Mouse (Mus musculus) spleen, embryonic (tissue): Measurements from ENCODE around the gene Akap12.

Source experiments
- CTCF ChIA-PET: fragments of 350-600 bp; sonication (Branson Sonifier 250); formaldehyde crosslinking; loops from one replicate; lab custom pipeline; 2022; lab: Charles Lee

Akap12 gene

DNA sequence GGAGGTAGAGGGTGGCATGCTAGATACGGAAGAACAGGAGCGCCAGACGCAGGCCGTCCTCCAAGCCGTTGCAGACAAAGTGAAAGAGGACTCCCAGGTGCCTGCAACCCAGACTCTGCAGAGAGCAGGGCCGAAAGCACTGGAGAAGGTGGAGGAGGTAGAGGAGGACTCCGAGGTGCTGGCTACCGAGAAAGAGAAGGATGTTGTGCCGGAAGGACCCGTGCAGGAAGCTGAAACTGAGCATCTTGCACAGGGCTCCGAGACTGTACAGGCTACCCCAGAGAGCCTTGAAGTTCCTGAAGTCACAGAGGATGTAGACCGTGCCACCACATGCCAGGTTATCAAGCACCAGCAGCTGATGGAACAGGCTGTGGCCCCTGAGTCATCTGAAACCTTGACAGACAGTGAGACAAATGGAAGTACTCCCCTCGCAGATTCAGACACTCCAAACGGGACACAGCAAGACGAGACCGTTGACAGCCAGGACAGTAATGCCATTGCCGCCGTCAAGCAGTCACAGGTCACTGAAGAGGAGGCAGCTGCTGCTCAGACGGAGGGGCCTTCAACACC, 89.8 kb downstream of the Akap12 start:
- CTCF ChIA-PET = interaction anchor here (0.8 kb wide), 1 partner anchor 10 kb away, joined by 4 read pairs; no protein-coding TSS in a partner anchor

DNA sequence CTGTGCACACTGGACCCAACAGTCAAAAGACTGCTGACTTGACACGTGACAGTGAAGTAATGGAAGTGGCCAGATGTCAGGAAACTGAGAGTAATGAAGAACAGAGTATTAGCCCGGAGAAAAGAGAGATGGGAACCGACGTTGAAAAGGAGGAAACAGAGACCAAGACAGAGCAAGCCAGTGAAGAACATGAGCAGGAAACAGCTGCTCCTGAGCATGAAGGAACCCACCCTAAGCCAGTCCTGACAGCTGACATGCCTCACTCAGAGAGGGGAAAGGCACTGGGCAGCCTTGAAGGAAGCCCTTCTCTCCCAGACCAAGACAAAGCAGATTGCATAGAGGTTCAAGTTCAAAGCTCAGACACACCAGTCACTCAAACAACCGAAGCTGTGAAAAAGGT, 90.5 kb downstream of the Akap12 start:
- CTCF ChIA-PET = interaction anchor here (0.8 kb wide), 1 partner anchor 11 kb away, joined by 4 read pairs; no protein-coding TSS in a partner anchor

DNA sequence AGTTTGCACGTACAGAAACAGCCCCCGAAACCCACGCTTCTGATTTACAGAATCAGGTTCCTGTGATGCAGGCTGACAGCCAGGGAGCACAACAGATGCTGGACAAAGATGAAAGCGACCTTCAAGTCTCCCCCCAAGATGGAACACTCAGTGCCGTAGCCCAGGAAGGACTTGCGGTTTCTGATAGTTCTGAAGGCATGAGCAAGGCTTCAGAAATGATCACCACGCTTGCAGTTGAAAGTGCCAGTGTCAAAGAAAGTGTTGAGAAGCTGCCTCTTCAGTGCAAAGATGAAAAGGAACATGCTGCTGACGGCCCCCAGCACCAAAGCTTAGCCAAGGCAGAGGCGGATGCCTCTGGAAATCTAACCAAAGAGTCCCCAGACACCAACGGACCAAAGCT, 91.3 kb downstream of the Akap12 start:
- CTCF ChIA-PET = no interaction called here

DNA sequence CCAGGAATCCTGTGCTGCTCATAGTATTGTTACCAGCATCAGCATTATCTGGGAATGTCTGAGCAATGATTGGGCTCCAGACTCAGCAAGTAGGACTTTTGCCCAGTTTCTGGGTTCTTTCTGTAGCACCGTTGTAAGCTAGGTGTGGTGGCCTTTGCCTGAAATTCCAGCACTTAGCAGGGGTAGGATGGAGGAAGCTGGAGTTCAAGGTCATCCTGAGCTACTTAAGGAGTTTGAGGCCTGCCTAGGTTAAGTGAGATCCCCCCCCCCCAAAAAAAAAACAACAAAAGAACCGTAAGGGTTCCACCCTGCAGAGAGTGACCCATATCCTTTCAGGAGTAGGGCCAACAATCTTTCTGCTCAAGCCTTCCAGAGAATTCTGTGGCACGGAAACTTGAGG, 98.4 kb downstream of the Akap12 start:
- CTCF ChIA-PET = no interaction called here

DNA sequence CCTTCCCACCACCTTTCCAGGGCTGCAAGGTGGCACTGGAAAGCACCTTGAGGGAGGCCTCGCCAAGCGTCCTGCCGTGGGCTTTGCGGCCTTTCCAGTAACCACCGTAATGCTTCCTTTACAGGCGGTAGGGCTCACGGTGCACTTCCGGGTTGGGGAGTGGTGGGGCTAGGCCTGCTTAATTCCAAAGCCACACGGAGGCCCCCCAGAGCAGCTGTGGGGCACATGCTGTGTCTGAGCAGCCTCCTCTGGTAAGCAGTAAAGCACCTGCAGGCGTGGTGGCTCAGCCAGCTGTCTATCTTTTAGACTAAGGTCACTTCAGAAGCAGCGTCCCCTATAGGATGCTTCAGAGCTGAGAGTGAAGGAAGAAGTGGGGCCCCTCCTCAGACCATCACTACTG, 103.9 kb downstream of the Akap12 start:
- CTCF ChIA-PET = no interaction called here

DNA sequence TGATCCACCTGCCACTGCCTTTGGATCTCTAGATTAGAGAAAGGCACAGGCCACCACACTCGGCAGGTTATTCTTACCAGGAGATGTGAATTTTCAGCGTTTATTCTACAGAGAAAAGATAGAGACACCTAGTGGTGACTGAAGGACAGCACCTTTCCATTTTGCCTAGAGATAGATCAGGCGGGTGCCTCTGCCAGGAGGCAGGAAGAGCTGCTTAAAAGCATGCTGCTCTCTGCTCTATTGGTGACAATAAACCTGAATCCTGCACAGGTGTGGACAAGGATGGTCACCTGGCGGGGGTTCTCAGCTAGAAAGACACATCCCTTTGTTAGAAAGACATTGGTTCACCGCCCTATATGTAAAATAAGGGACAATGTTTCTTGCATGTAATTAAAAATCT, 105.8 kb downstream of the Akap12 start:
- CTCF ChIA-PET = interaction anchor here (1.4 kb wide), 1 partner anchor 9 kb away, joined by 3 read pairs; no protein-coding TSS in a partner anchor

DNA sequence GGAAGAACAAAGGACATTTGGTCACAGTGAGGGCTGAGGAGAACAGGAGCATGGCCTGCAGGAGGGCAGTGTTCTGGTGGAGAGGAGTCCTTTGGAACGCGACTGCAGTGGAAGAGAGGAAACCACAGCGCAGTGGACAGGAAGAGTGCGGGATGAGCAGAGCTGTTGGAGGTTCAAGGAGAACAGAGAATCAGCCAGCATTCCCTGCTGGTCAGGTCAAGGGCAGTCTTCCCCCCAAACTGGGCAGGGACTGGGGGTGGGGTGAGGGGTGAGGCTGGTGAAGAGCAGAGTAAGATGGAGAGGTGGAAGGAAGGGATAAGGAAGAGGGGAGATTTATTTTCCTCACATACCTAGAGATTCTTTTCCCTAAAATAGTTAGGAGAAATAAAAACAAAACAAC, 107.4 kb downstream of the Akap12 start:
- CTCF ChIA-PET = interaction anchor here (0.6 kb wide), 1 partner anchor 861 kb away, joined by 3 read pairs; no protein-coding TSS in a partner anchor

DNA sequence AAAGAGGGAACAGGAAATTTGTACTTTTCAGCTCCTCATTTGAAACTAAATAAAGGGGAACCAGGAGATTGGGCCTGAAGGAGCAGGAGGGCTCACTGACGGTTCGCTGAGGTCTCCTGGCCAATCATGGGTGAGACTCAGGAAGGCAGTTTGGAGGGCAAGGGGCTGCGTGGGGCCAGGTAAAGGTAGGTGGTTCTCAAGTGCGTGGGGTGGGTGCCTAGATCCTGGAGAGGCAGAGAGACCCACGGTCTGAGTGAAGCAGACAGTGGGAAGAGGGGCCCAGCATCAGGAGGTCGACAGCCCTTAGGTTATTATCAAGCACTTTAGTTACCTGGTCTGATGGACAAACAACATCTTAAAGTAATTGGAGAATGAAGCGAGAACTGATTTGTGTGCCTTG, 108.1 kb downstream of the Akap12 start:
- CTCF ChIA-PET = interaction anchor here (0.6 kb wide), 1 partner anchor 862 kb away, joined by 3 read pairs; no protein-coding TSS in a partner anchor

DNA sequence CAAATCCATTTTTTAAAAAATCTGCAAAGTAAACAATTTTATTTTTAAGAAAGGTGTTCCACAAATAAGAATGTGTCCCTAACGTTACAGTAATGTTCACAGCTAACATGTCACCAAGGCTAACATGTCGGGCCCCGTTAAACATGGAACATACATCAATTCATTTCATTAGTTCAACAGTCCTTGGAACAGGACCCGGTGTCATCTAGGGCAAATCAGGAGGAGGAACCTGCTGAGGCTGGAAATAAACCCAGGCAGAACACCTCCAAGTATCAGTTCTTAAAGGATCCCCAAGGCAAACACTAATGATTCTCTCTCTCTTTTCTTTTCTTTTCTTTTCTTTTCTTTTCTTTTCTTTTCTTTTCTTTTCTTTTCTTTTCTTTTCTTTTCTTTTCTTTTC, 108.6 kb downstream of the Akap12 start:
- CTCF ChIA-PET = no interaction called here

DNA sequence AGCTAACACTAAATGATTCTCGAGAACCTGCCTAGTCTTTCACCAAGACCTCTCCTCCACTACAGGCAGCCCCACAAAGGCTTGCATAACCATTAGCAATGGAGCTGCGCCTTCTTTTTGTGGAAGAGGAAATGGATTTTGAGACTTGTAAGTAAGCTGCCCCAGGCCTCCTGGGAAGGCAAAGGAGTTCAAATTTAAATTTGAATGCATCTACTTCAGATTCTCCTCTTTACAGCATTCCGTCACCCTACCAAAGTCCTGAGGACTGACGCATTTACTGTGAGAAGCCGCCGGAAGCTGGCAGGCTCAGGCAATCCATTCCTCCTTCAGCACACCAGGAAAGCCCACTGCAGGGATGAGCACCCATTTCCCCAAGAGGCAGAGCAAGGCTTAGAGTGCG, 109.1 kb downstream of the Akap12 start:
- CTCF ChIA-PET = no interaction called here

DNA sequence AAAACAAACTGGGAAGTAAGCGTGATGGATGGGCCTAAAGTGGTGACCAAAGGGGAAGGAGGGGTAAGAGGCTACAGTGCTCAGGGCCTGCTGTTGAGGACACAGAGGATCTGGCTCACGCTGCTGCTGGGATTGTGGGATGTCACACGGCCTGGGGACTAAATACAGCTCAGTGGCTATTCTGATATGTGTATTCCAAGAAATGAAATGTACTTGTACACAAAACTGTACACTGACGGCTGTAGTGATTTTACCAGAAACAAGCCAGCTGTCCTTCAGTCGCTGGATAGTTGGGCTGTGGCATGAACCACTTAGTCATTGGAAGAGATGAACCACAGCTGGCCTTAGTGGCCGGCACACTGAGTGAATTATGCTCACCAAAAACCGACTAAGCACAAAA, 110.3 kb downstream of the Akap12 start:
- CTCF ChIA-PET = no interaction called here

DNA sequence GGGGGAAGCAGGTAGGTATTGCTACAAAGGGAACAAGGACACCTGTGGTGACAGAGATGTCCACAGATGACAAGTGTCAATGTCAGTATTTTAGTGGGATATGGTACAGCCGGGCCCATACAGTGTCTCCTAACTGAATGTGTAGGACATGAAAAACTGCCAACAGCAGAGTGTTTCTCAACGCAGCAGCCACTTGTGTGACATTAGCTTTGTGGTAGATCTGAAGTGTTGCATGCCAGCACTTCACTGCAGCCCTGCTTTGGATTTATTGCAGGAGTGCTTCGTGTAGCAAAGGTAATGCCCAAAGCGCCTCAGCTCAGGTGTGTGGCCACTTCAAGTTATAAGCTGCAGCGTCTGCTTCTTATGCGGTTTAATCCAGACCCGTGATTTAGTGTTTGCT, 110.8 kb downstream of the Akap12 start:
- CTCF ChIA-PET = no interaction called here

DNA sequence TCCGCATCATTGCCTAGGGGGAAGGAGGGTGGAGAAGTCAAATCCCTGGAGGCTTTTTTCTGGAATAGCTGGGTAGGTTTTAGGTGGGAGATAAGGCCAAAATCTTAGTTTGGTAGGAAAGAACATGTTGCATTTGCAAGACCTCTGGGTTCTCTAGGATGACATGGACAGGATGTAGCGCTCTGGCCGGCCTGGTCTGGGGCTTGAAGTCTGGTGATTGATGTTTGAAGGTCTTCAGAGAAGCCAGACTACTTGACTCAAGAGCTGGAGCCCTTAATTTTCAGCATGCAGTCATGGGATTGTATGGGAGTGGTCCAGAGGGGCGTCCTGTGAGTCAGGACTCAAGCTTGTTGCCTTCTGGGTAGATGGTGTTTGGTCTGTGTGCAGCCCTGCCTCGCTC, 114.6 kb downstream of the Akap12 start:
- CTCF ChIA-PET = interaction anchor here (1.5 kb wide), 1 partner anchor 9 kb away, joined by 3 read pairs; no protein-coding TSS in a partner anchor

DNA sequence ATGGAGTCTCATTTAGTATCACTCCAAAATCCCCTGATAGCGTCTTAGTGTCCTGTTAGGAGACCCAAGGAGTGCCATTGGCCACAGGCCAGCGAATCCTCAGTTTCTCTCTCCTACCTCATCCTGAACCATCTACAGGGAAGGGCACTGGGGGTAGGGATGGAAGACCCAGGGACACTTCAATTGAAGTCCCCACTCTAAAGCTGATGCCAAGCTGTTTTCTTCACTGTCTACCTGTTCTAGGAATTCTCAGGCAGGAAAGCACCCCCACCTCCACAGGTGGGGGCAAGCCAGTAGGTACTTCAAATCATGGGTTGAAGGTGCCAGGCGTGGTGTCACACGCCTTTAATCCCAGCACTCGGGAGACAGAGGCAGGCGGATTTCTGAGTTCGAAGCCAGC, 118.1 kb downstream of the Akap12 start:
- CTCF ChIA-PET = no interaction called here

DNA sequence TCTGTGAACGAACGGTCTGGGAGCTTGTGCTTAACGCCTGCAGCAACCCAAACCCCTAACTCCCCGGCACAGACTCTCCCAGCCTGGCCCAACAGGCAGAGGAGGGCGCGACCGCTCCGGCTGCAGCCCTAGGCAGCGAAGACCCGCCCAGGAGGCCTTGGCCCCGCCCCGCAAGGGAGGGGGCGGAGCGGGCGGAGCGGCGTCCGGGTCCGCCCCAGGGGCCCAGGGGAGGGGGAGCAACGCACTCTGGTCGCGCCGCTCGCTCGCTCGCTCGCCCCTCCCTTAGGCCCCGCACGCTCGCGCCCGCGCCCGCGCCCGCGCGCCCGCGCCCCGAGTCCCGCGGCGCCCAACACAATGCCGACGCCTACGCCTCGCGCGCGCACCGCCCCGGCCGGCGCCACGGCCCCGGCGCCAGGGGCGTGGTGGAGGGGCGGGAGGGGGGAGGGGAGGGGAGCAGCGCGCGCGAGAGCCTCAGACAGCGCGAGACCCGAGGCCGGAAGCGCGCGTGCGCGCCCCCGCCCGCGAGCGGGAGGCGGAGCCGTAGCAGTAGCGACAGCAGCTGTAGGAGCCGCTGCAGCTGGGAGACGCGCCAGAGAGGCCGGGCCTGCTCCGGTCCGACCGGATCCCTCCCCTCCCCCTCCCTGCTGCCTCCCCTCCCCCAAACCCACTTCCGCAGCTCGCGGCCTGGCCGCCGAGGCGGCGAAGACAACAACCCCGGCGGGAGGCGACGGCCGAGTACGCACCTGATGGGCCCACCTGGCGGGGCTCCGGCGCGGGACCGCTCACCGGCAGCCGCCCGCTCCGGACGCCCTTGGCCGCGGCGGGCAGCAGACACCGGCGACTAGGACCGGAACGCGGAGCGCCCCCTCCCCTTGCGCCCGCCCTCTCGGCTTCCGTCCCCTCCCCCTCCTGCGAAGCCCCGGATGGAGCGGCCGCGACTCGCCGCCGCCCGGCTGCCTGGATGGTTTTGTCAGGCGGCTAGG, 120.7 kb downstream of the Akap12 start:
- CTCF ChIA-PET = interaction anchor here (0.6 kb wide), 1 partner anchor 27 kb away, joined by 3 read pairs; no protein-coding TSS in a partner anchor

DNA sequence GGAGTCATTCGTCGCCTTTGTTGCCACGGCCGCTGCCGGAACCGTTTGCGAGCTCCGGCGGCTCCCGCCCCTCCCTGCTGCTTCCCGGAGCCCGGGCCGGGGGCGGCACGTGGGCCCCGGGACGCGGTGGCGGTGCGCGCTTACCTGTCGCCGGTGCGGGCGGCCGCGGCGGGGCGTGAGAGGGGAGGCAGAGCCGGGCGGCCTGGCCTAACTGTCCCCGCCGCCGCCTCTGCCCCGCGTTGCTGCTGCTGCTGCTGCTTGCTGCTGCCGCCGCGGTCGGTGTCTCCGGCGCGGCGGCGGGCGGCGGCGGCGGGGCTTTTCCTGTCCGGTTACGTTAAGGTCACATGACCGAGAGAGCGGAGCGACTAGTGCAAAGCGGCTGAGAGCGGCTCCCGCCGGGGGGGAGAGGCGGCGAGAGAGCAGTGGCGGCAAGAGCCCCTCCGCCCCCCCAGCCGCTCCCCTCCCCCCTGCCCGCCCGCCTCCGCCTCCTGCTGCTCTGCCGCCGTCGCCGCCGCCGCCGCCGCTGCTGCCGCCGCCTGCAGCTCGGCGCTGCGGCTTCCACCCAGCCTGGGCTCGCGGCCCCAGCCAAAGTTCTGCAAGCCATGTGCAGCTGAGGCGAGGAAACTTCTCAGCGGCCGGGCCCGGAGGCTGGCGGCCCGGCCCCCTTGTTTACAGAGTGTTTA, 121.7 kb downstream of the Akap12 start, which contains the start of gene Zbtb2:
TSS of gene Zbtb2 (minus strand) at position 408 of the 683 bp plus-strand sequence.
- CTCF ChIA-PET = interaction anchor here (0.6 kb wide), 1 partner anchor 47 kb away, joined by 4 read pairs; no protein-coding TSS in a partner anchor

DNA sequence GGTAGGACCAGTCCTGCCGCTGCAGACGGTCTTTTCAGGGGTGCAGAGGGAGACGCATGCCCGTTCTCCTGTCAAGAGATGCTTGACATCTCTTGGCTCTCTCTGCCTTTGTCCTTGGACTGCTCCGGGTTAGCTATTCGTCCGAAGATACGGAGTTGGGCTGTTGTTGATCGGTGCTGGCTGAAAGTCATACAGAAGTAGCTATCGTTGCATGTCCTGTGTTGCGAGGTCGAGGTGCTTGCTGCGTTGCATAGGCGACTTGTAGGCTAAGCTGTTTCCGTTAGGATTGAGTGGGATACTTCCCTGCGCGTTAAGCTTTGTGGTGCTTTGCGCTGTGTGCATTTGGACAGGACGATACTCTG, 122.2 kb downstream of the Akap12 start:
- CTCF ChIA-PET = interaction anchor here (0.6 kb wide), 1 partner anchor 48 kb away, joined by 4 read pairs; no protein-coding TSS in a partner anchor

DNA sequence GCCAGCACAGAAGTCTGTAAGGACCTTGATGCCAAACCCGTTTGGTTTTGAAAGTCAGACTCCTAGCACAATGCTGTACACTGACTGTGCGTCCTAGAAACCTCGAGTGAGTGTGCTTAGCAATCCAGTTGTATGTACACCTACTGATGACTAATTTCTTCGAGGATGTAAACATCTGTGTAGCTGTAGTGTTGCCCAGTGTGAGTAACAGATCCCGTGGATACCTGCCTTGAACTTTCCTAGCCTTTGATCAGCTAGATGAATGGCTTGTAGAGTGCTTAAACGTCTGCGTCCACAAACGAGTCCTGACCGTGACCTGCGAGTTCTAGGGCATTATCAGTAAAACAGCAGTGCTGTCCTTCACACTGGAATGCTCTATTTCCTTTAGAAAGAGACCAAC, 122.9 kb downstream of the Akap12 start:
- CTCF ChIA-PET = no interaction called here

DNA sequence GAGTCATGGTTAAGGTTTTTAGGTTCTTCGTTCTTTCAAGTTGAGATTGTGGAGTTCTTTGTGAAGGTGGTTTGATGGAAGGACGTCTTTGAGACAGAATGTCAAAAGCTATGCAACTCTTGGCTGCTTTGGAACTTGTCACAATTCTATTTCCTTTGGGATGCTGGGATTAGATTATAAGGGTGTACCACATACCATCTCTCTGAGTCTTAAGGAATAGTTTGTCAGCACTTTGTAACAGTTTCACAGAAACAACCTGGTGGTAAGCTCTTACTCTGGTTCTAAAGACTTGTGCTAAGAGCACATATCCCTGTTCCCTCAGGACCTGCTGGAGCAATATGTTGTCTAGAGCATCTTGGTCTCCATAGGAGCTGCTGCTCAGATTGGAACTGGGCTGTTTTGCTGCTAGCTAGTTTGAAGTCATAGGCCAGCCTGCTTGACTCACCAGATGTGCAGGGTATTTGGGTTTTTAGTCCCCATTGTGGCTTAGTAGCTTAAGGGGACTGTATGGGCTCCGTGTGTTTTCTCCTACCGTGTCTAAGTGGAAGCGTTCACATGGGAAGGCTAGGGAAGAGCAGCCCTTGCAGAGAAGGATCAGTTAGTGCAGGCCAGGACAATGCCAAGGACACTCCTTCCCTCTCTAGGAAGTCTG, 123.4 kb downstream of the Akap12 start:
- CTCF ChIA-PET = no interaction called here

DNA sequence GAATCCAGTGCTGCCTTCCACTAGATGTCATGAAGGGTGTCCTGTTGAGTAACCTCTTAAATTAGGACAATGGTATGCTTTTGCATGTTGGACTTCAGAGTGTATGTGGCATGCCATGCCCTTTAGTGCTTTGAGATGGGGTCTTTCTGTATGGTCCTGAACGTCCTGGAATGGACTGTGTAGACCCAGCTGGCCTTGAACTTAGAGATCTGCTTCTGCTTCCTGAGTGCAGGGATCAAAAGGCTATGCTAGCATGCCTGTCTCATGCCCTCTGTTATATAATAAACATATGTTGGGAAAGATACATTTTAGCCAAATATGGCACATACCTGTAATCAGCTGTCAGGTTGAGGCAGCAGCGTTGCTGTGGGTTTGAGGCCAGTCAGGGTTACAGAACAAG, 124.4 kb downstream of the Akap12 start:
- CTCF ChIA-PET = interaction anchor here (0.6 kb wide), 1 partner anchor 49 kb away, joined by 3 read pairs; no protein-coding TSS in a partner anchor

DNA sequence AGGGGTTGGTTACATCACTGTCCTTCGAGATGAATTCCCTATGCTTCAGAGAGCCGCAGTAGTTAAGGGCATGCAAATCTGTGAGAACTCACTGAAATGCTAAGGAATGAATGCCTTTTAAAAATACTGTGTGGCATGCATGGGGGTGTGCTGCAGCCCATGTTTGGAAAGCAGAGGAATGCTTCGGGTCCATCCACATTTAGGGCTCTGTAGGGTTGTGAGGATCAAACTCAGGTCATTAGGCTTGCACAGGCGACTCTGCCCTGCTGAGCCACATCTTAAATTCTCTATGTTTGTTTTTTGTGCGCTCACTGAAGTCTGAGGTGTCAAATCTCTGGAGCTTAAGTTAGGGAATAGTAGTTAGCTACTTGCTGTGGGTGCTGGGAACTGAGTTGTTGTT, 124.9 kb downstream of the Akap12 start:
- CTCF ChIA-PET = interaction anchor here (0.6 kb wide), 2 partner anchors 49 to 804 kb away, joined by 3 to 7 read pairs; no protein-coding TSS in a partner anchor
